Mouse (Mus musculus) urinary bladder, postnatal 14 days (tissue): ENCODE results near the gene Tspyl4.
A peak's percentile ranks its signal among the peaks of the same experiment; 100 is the strongest.

Experiments
- DNase-seq: peaks from one replicate; pipeline ENCODE4 v3.0.0; 2021; ENCODE audit warnings: low spot score

Gene Tspyl4

DNA sequence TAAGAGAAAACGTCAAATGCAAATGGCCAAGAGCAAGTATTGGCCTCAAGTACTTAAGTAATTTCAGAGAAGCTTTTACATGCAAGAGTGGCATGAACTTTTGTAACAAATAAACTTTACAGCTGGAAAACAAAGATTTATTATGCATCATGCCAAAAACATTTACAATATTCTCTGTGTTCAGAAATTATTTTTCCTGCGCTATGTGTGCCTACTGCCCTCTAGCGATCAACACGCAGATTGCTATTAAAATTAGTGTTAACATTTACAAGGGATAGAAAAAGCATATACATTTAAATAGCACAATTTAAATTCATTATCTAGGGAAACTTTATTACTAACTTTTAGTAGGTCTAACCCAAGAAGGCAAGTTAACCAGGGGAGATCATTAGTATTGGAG lies 29.5 kb downstream of the Tspyl4 start:
- no peak for DNase-seq

DNA sequence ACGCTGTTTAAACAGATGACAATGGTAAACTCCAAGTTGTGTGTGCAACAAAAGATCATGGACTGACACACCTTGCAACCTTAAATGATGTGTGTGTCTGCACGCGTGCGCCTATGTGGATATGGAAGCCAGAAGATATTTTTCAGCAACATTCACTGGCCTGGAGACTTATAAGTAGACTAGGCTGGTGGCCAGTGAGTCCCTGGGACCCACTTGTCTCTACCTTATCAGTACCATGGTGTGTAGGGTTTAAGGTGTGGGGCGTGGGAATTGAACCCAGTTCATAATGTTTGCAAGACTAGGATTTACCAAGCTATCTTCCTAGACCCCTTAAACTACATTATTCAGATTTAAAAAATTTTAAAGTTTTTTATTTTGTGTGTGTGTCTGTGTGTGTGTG lies 29.9 kb downstream of the Tspyl4 start:
- DNase-seq, result no peak

DNA sequence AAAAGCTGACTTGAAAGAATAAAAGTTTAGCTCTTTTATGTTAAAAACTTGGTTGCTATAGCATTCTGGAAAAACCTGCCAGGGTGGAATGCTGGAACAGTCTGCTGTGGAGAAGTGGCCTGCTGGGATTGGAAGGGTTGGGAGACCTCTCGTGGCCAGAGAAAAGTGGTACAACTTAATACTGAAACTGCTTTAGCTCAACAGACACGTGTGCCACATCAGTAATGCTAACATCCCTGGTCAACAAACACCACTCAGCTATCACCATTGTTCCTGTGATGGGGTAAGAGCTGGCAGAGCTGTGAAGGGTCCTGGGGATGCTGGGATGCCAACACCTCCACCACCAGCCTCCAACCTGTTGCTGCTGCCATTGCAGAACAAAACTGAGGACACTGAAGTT lies 31.1 kb downstream of the Tspyl4 start:
- DNase-seq, result peak; percentile 44

DNA sequence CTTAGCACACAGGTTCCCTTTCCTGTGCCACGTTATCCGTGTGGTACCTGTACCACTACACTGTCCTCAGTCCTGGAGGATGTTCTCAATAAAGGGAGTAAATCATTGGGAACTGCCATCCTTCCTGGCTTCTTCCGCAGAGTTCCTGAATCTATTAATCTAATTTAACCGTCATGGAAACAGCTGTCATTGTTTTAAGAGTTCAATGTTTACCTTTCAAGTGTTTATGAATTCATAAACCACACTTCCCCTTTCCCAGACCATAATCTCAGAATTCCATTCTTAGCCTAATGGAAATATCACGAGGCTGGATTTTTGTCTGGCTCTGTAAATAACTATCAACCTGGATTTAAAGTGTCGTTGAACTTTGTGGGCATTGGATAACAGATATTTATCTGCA lies 43.8 kb downstream of the Tspyl4 start:
- DNase-seq, result no peak

DNA sequence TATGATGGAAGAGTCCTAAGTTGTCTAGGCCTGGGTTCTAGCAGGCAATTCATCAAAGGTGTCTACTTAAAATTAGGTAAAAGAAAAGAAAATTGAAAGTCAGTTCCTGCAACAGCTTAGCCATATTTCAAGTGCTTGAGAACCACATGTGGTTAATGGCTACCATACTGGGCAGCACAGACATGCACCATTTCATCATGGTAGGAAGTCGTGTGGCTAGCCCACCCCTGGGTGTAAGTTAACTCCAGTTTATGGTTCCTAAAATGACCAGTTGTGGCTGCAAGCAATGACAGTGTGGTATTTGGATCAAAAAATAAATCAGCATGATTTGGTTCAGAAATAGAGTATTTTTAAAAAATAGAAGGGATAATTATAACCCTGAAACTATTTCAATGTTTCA lies 44.6 kb downstream of the Tspyl4 start:
- no peak for DNase-seq
